Mouse (Mus musculus): ENCODE data around the gene BC048671. TPM values are rescaled to one million over a fixed set of nuclear protein-coding genes. Genes with fewer than 3 reads are reported as not detected.

Gene BC048671
- polyA plus RNA-seq, 1 experiment from 2014 or later: not detected

- H3K4me3 ChIP-seq: no peak overlapping the region
- no peak for ATAC-seq (replicated peaks; ENCODE audit: insufficient number of reproducible peaks, insufficient read depth, low FRiP score, low read depth)
- peaks cover 23% of the 10 kb centered on the region; the same call in 1 of the 2 replicates for H3K27me3 ChIP-seq
- H3K36me3 ChIP-seq: no peaks in the 10 kb centered on the region
- H3K4me2 ChIP-seq: no peak overlapping the region
- H3K27ac ChIP-seq: no peak overlapping the region
- 67% methylated on average over 3 of the region's 3 CpGs for WGBS
- H3K4me1 ChIP-seq (replicated peaks): 0 out of 2 replicates have a peak, but pooled peaks cover 4% of the 10 kb centered on the region
- no peak overlapping the region for H3K9ac ChIP-seq
- H3K9me3 ChIP-seq (replicated peaks): no peaks in the 10 kb centered on the region
Measured at GRCm38 (mm10) chr6:90324026-90324425, 23.0 kb downstream of the BC048671 start.

GRCm38 (mm10) chr6:90324463-90324862 is 23.4 kb downstream of the BC048671 start:
- H3K4me2 ChIP-seq: peak overlapping the region; percentile 62
- 57% methylated on average over 3 of the region's 3 CpGs for WGBS

GRCm38 (mm10) chr6:90324991-90325390 is 24.0 kb downstream of the BC048671 start, which contains the start of gene Chst13:
Gene Chst13 (minus strand): TSS chr6:90325185.
- H3K27ac ChIP-seq: no peak within 1 kb of the TSS
- H3K4me3 ChIP-seq: peak within 1 kb of the TSS; percentile 29
- whole genome bisulfite sequencing: 4% methylated on average over 22 of the region's 22 CpGs
- no peaks in the 10 kb centered on the region for H3K9me3 ChIP-seq (replicated peaks)
- peaks cover 23% of the 10 kb centered on the region; the same call in 1 of the 2 replicates for H3K27me3 ChIP-seq
- H3K4me1 ChIP-seq (replicated peaks): 0 out of 2 replicates have a peak, but pooled peaks cover 4% of the 10 kb centered on the region
- H3K36me3 ChIP-seq: no peaks in the 10 kb centered on the region
- peak within 1 kb of the TSS; percentile 62 for H3K4me2 ChIP-seq
- no peak; the same call in 1 of the 2 replicates for ATAC-seq (replicated peaks; ENCODE audit: insufficient number of reproducible peaks, insufficient read depth, low FRiP score, low read depth)
- 0 out of 2 replicates have a peak within 1 kb of the TSS, but pooled peaks have one; percentile 17 for H3K9ac ChIP-seq

More at GRCm38 (mm10) chr6:90324463-90324862, 23.4 kb downstream of the BC048671 start:
- no peak; the same call in 1 of the 2 replicates for ATAC-seq (replicated peaks; ENCODE audit: insufficient number of reproducible peaks, insufficient read depth, low FRiP score, low read depth)
- H3K4me1 ChIP-seq (replicated peaks): 0 out of 2 replicates have a peak, but pooled peaks cover 4% of the 10 kb centered on the region
- no peak overlapping the region for H3K4me3 ChIP-seq
- no peak overlapping the region for H3K27ac ChIP-seq
- no peaks in the 10 kb centered on the region for H3K9me3 ChIP-seq (replicated peaks)
- no peak overlapping the region for H3K9ac ChIP-seq
- no peaks in the 10 kb centered on the region for H3K36me3 ChIP-seq
- peaks cover 23% of the 10 kb centered on the region; the same call in 1 of the 2 replicates for H3K27me3 ChIP-seq

GRCm38 (mm10) chr6:90327670-90328069 is 26.7 kb downstream of the BC048671 start:
- Histone ChIP-seq H3K4me1 (replicated peaks) (0 out of 2 replicates have a peak, but pooled peaks cover 4% of the 10 kb centered on the region), H3K36me3 (no peaks in the 10 kb centered on the region), H3K27me3 (peaks cover 23% of the 10 kb centered on the region; the same call in 1 of the 2 replicates), H3K4me3 (no peak overlapping the region), H3K9me3 (replicated peaks) (no peaks in the 10 kb centered on the region), H3K9ac (no peak overlapping the region), H3K4me2 (no peak overlapping the region), H3K27ac (no peak overlapping the region)
- 15% methylated on average over 6 of the region's 6 CpGs for WGBS
- ATAC-seq (replicated peaks; ENCODE audit: insufficient number of reproducible peaks, insufficient read depth, low FRiP score, low read depth): no peak

GRCm38 (mm10) chr6:90329953-90330352 is 28.9 kb downstream of the BC048671 start:
- Histone ChIP-seq H3K9ac (no peak overlapping the region), H3K4me2 (no peak overlapping the region), H3K36me3 (no peaks in the 10 kb centered on the region), H3K4me1 (replicated peaks) (0 out of 2 replicates have a peak, but pooled peaks cover 3% of the 10 kb centered on the region), H3K27ac (no peak overlapping the region), H3K27me3 (peaks cover 15% of the 10 kb centered on the region; the same call in 1 of the 2 replicates), H3K4me3 (no peak overlapping the region), H3K9me3 (replicated peaks) (no peaks in the 10 kb centered on the region)
- ATAC-seq (replicated peaks; ENCODE audit: insufficient number of reproducible peaks, insufficient read depth, low FRiP score, low read depth): no peak
- 3% methylated on average over 1 of the region's 1 CpGs for WGBS

GRCm38 (mm10) chr6:90332561-90333425 is 31.8 kb downstream of the BC048671 start, which contains the start of gene Uroc1:
Gene Uroc1 (plus strand): TSS chr6:90333284.
- Histone ChIP-seq H3K27me3 (no peaks in the 10 kb centered on the region), H3K4me2 (no peak within 1 kb of the TSS), H3K4me3 (no peak within 1 kb of the TSS), H3K4me1 (replicated peaks) (no peaks in the 10 kb centered on the region), H3K27ac (no peak within 1 kb of the TSS), H3K9me3 (replicated peaks) (no peaks in the 10 kb centered on the region), H3K9ac (no peak within 1 kb of the TSS), H3K36me3 (no peaks in the 10 kb centered on the region)
- 74% methylated on average over 7 of the region's 7 CpGs for WGBS
- no peak for ATAC-seq (replicated peaks; ENCODE audit: insufficient number of reproducible peaks, insufficient read depth, low FRiP score, low read depth)

GRCm38 (mm10) chr6:90334244-90334643 is 33.2 kb downstream of the BC048671 start:
- Histone ChIP-seq H3K4me1 (replicated peaks) (no peaks in the 10 kb centered on the region), H3K9me3 (replicated peaks) (no peaks in the 10 kb centered on the region), H3K27ac (no peak overlapping the region), H3K4me3 (no peak overlapping the region), H3K36me3 (no peaks in the 10 kb centered on the region), H3K4me2 (no peak overlapping the region), H3K27me3 (no peaks in the 10 kb centered on the region), H3K9ac (no peak overlapping the region)
- ATAC-seq (replicated peaks; ENCODE audit: insufficient number of reproducible peaks, insufficient read depth, low FRiP score, low read depth): no peak
- 74% methylated on average over 3 of the region's 3 CpGs for WGBS

- 80% methylated on average over 2 of the region's 2 CpGs for WGBS
- Histone ChIP-seq H3K4me2 (no peak overlapping the region), H3K4me1 (replicated peaks) (no peaks in the 10 kb centered on the region), H3K27ac (no peak overlapping the region), H3K36me3 (no peaks in the 10 kb centered on the region), H3K27me3 (no peaks in the 10 kb centered on the region), H3K4me3 (no peak overlapping the region), H3K9ac (no peak overlapping the region), H3K9me3 (replicated peaks) (no peaks in the 10 kb centered on the region)
- no peak for ATAC-seq (replicated peaks; ENCODE audit: insufficient number of reproducible peaks, insufficient read depth, low FRiP score, low read depth)
Measured at GRCm38 (mm10) chr6:90342343-90342742, 41.3 kb downstream of the BC048671 start.

GRCm38 (mm10) chr6:90347183-90347582 is 46.2 kb downstream of the BC048671 start:
- H3K9ac ChIP-seq: no peak overlapping the region
- H3K27ac ChIP-seq: no peak overlapping the region
- H3K4me1 ChIP-seq (replicated peaks): no peaks in the 10 kb centered on the region
- no peak for ATAC-seq (replicated peaks; ENCODE audit: insufficient number of reproducible peaks, insufficient read depth, low FRiP score, low read depth)
- no peak overlapping the region for H3K4me3 ChIP-seq
- no peaks in the 10 kb centered on the region for H3K27me3 ChIP-seq
- no peaks in the 10 kb centered on the region for H3K36me3 ChIP-seq
- WGBS: 69% methylated on average over 4 of the region's 4 CpGs
- H3K9me3 ChIP-seq (replicated peaks): no peaks in the 10 kb centered on the region
- no peak overlapping the region for H3K4me2 ChIP-seq

- H3K9ac ChIP-seq: no peak overlapping the region
- WGBS: 69% methylated on average over 4 of the region's 4 CpGs
- no peaks in the 10 kb centered on the region for H3K9me3 ChIP-seq (replicated peaks)
- H3K4me2 ChIP-seq: no peak overlapping the region
- H3K4me3 ChIP-seq: no peak overlapping the region
- H3K4me1 ChIP-seq (replicated peaks): no peaks in the 10 kb centered on the region
- H3K27ac ChIP-seq: no peak overlapping the region
- H3K27me3 ChIP-seq: no peaks in the 10 kb centered on the region; the same call in 1 of the 2 replicates
- no peaks in the 10 kb centered on the region for H3K36me3 ChIP-seq
- no peak for ATAC-seq (replicated peaks; ENCODE audit: insufficient number of reproducible peaks, insufficient read depth, low FRiP score, low read depth)
Measured at GRCm38 (mm10) chr6:90348500-90348899, 47.5 kb downstream of the BC048671 start.

- no peaks in the 10 kb centered on the region for H3K4me1 ChIP-seq (replicated peaks)
Measured at GRCm38 (mm10) chr6:90350011-90350410, 49.0 kb downstream of the BC048671 start.

More at GRCm38 (mm10) chr6:90350011-90350410, 49.0 kb downstream of the BC048671 start:
- no peaks in the 10 kb centered on the region for H3K36me3 ChIP-seq
- WGBS: 56% methylated on average over 2 of the region's 2 CpGs
- no peaks in the 10 kb centered on the region; the same call in 1 of the 2 replicates for H3K27me3 ChIP-seq
- H3K27ac ChIP-seq: no peak overlapping the region
- no peak overlapping the region for H3K4me3 ChIP-seq
- H3K4me2 ChIP-seq: no peak overlapping the region
- no peak overlapping the region for H3K9ac ChIP-seq
- H3K9me3 ChIP-seq (replicated peaks): no peaks in the 10 kb centered on the region
- ATAC-seq (replicated peaks; ENCODE audit: insufficient number of reproducible peaks, insufficient read depth, low FRiP score, low read depth): no peak
